Mouse (Mus musculus) cerebellum, adult 2 months (tissue): ENCODE results near the gene Nav3. TPM values are rescaled to one million over a fixed set of nuclear protein-coding genes. Genes with fewer than 3 reads are reported as not detected.
"Not testable (repeated sequence)": the region's sequence is repeated elsewhere in the genome, so short reads cannot be mapped to it uniquely, and the experiment has no call there.

Experiments used
- DNase-seq, 2 experiments: peaks; one replicate each; pipeline ENCODE4 v3.0.0; 2021
- H3K27ac ChIP-seq: fragments of 200-500 bp; 2 replicates; pipeline ENCODE4 v1.5.1; 2012; ENCODE audit warnings: low read length, control low read depth, inconsistent platforms; ENCODE audit not compliant: insufficient read depth
- H3K27me3 ChIP-seq: fragments of 200-500 bp; 2 replicates; pipeline ENCODE4 v1.6.1; 2012; ENCODE audit warnings: inconsistent platforms, mild to moderate bottlenecking, low read length, moderate library complexity; ENCODE audit not compliant: control insufficient read depth, insufficient read depth
- H3K4me1 ChIP-seq: fragments of 200-500 bp; 2 replicates; pipeline ENCODE4 v1.6.1; 2011; ENCODE audit warnings: low read length; ENCODE audit not compliant: control insufficient read depth, insufficient read depth
- H3K4me3 ChIP-seq: fragments of 200-500 bp; replicated peaks from 2 replicates; pipeline ENCODE3; 2011; ENCODE audit warnings: mild to moderate bottlenecking, low read depth, low read length, control low read depth; ENCODE audit not compliant: insufficient read depth
- CTCF ChIP-seq: fragments of 200-500 bp; IDR thresholded peaks from 2 replicates; pipeline ENCODE4 v1.5.1; 2011; ENCODE audit warnings: low read depth, mild to moderate bottlenecking, control low read depth, low read length, moderate library complexity, borderline replicate concordance; ENCODE audit not compliant: insufficient read depth
- POLR2A ChIP-seq: fragments of 200-500 bp; IDR thresholded peaks from 2 replicates; pipeline ENCODE4 v1.6.1; 2011; ENCODE audit warnings: low read length, control low read depth, borderline replicate concordance; ENCODE audit not compliant: insufficient read depth
- WGBS: fragments of 180-500 bp; shearing (Covaris S2); methylation state at CpG from one replicate; pipeline ENCODE4 v1.1.7; 2018; 5-methylcytosine and 5-hydroxymethylcytosine counted together
- polyA plus RNA-seq: library from polyadenylated mRNA; depleted of rRNA; stranded (reverse); fragments of >200 nt; gene quantifications from 2 replicates; pipeline ENCODE4 v1.2.3, GENCODE M21; 2012

Gene Nav3
- polyA plus RNA-seq, 1 experiment, result 10.6 TPM

DNA sequence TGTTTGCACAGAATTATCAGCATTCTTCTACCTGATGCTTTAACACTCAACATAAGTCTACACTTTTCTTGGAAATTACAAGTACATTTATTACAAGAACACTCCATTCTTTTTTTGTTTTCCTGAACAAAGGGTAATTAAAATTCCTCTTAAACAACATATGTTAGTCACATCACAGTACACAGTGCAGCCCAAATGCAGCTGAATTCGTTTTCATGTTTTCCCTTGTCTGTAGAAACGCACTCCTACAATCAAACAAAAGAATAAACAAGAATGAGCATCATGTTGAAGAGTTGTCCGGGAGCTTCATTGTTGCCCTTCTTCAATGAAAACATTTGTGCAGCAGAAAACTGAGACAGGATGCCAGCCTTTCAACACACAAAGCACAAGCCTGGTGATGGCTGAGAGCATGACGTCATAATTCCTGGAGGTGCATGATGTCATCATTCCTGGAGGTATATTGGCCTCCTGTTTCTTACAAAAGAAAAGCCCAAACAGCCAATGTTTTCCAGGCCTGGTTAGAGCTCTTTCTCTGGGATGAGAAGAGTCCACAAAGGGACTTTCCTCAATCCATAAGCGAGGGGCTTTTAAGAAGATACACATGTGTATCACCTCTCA, 367.5 kb downstream of the Nav3 start:
- TF ChIP-seq CTCF (no peak), POLR2A (no peak)
- DNase-seq, result no peak
- Histone ChIP-seq H3K27ac (no peak overlapping the region), H3K27me3 (no peaks in the 10 kb centered on the region), H3K4me1 (no peaks in the 10 kb centered on the region), H3K4me3 (no peak overlapping the region)
- 68% methylated on average over 5 of the region's 5 CpGs for WGBS

DNA sequence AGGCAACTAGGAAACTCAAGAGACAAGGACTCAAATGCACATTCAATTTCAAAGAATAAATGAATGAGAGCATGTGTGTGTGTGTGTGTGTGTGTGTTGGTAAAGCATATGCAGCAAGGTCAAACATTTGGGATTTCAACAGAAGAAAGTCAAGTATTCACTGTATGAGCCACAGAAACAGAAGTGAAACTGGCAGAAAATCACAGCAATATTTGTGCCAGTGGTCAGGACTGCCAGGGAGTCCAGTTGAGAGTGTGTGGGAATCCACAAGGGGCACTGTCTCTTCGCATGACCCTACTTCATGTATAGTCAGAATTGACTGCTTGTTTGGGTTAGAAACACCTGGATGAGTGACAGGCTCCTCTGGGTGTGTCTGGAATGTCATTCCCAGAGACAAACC, 370.1 kb downstream of the Nav3 start:
- no peaks in the 10 kb centered on the region for H3K27me3 ChIP-seq
- WGBS, result 34% methylated on average over 1 of the region's 1 CpGs
- no peak overlapping the region for H3K4me3 ChIP-seq
- H3K4me1 ChIP-seq, result no peaks in the 10 kb centered on the region
- no peak for DNase-seq
- H3K27ac ChIP-seq, result no peak overlapping the region
- TF ChIP-seq CTCF (no peak), POLR2A (no peak)

DNA sequence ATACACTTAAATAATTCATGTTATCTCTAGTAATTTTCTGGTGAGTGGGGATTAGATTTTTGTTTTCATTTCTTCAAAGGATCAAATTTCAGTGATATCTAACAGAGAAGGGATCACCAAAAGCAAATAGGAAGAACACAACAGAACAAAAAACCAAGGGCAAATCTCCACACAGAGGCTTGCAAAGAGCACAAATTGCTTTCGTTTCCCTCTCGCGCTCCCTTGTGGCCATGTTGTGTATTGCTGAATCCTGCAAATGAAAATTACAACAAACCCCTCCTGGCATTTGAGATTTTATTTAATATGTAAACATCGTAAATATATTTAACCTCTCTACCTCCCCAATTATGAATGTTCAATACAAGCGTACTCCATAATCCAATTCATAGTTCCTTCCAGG, 370.8 kb downstream of the Nav3 start:
- Histone ChIP-seq H3K27ac (no peak overlapping the region), H3K27me3 (no peaks in the 10 kb centered on the region), H3K4me1 (no peaks in the 10 kb centered on the region), H3K4me3 (no peak overlapping the region)
- TF ChIP-seq CTCF, result peak; percentile 64; the same call in 1 of the 2 replicates
- TF ChIP-seq POLR2A, result no peak
- DNase-seq, result peak; percentile 25 to 57
- WGBS, result 16% methylated on average over 5 of the region's 5 CpGs

DNA sequence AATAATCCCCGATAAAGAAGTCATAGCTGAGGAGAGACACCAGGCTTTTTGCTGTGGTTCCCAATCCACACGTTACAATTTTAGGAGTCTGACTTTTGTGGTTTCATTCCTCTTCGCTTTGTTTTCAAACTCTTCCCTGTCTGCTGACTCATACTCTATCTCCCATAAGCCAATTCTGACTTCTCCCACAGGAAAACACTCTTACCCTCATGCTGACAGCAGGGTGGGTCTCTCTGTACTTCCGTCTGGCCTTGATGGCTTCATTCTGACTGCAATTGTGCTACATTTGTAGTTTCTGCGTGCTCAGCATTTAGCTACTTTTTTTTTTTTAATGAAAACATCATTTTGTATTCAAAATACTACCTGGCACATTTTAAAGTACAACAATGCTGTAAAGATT, 379.4 kb downstream of the Nav3 start:
- 87% methylated on average over 5 of the region's 5 CpGs for WGBS
- H3K27me3 ChIP-seq, result no peaks in the 10 kb centered on the region
- no peak overlapping the region for H3K4me3 ChIP-seq
- TF ChIP-seq CTCF (no peak), POLR2A (no peak)
- H3K4me1 ChIP-seq, result no peaks in the 10 kb centered on the region
- H3K27ac ChIP-seq, result no peak overlapping the region
- DNase-seq, result no peak

DNA sequence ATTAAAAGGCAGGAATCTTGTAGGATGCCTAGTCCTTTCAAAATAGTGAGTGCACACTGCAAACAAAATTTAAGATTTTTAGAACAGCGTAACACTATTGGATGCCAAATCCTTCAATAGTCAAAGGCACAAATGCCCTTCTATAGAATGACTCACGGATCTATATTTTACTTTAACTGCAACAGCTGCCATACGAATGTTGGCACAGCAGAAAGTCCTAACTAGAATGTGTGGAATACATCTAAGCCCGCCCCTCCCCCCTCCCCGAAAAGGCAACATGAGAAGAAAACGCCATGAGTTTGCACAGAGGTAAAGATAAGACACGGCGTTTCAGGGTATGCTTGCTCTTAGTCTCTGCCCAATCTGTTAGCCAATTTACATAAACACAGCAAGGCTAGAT, 383.6 kb downstream of the Nav3 start:
- TF ChIP-seq POLR2A (no peak), CTCF (no peak)
- 90% methylated on average over 8 of the region's 8 CpGs for WGBS
- DNase-seq, result no peak
- no peaks in the 10 kb centered on the region for H3K27me3 ChIP-seq
- H3K27ac ChIP-seq, result no peak overlapping the region
- H3K4me3 ChIP-seq, result no peak overlapping the region
- H3K4me1 ChIP-seq, result no peaks in the 10 kb centered on the region

DNA sequence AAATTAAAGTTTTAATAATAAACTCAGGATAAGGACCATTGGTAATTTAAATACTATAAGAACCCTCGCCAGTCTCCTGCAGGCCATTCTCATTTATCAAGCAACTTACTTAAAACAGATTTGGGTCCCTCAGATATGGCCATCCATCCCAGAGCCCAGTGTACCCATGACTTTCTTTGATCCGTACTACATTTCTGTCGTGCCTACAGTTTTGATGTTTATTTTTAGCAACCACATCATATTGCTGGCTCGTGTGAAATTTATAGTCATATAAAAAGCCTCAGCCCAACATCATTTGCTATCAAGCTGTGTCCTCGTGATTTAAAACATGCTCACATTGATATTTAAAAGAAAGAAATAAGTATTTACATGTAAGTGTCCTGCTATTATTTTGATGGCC, 394.8 kb downstream of the Nav3 start:
- WGBS, result 75% methylated on average over 5 of the region's 5 CpGs
- no peak overlapping the region for H3K4me3 ChIP-seq

DNA sequence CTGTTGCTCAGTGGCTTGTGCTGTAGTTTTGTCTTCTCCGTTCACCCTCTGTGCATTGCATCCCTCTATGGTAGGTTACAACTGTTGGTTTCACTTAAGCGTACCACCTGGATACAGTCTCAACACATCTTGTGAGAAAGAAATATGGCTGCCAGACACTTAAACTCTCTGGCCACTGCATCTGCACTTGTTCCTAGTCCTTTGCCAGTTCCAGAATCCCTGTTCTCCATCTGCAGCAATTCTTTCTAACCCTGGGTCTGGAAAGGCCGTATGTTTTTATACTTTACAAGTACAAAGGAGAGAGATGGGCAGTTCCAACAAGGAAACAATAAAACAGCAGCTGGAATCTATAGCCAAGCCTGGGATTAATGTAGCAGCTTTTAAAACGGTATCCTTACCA, 418.5 kb downstream of the Nav3 start:
- no peak overlapping the region for H3K4me3 ChIP-seq
- WGBS, result 88% methylated on average over 4 of the region's 4 CpGs
- DNase-seq, result no peak
- H3K27ac ChIP-seq, result no peak overlapping the region
- no peaks in the 10 kb centered on the region for H3K27me3 ChIP-seq
- H3K4me1 ChIP-seq, result no peaks in the 10 kb centered on the region
- TF ChIP-seq POLR2A, result no peak
- no peak for TF ChIP-seq CTCF

More for the DNA sequence above, 394.8 kb downstream of the Nav3 start:
- H3K27ac ChIP-seq, result no peak overlapping the region
- H3K4me1 ChIP-seq, result no peaks in the 10 kb centered on the region
- no peak for TF ChIP-seq POLR2A
- TF ChIP-seq CTCF, result no peak
- no peaks in the 10 kb centered on the region for H3K27me3 ChIP-seq
- DNase-seq, result no peak

DNA sequence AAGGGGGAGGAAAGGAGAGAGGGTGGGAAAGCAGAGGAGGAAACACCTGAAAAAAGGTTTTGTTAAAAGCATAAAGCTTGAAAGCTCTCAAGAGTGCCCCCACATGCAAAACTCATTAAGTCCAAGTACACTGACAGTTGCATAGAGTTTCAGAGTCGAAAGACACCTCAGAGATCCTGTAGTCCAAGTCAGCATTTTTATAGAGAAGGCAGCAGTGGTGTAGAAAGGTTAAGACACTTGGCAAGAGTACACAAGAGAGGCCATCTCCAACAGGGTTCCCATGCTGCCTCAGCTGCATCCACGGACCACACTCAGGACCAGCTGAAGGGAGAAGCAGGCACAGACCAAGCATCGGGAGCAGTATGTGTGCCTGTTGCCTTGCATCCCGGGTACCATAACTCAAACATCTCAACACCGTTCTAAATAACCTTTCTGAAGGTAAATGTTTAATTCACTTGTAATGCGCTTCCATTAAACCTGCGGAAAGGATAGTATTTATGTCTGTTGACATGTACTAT, 421.4 kb downstream of the Nav3 start:
- Histone ChIP-seq H3K27me3 (no peaks in the 10 kb centered on the region), H3K4me1 (no peaks in the 10 kb centered on the region)
- WGBS, result 79% methylated on average over 7 of the region's 7 CpGs

DNA sequence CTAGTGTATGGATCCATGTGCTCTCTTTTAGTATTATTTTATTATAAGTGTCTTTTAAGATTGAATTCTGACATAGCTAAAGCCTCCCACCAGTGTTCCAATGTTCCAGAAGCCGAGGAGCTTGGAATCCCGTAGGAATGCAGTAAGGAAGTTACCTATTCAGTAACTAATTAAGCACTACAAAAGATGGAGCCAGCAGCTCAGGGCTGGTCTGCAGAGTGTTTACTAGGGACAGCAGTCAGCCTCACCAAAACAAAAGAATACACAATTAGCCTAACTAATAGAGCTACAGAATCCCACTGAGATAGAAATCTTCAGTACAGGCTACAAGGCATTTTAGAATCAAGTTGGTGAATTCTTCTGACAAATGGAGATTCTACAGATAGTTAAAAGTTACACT, 431.1 kb downstream of the Nav3 start:
- not testable (repeated sequence) for H3K27me3 ChIP-seq, DNase-seq, H3K4me3 ChIP-seq, H3K4me1 ChIP-seq, H3K27ac ChIP-seq
- WGBS, result 56% methylated on average over 2 of the region's 2 CpGs

More for the DNA sequence above, 421.4 kb downstream of the Nav3 start:
- no peak overlapping the region for H3K27ac ChIP-seq
- TF ChIP-seq CTCF, result no peak
- no peak for TF ChIP-seq POLR2A
- DNase-seq, result no peak
- H3K4me3 ChIP-seq, result no peak overlapping the region
